In genomic region chr2:122483787-122484186, GRCm38 (mm10) we compare ENCODE assay signal across 10 mouse cellular contexts. TPM values are rescaled to one million over a fixed set of nuclear protein-coding genes. Genes with fewer than 3 reads are reported as not detected.
"Had no signal": no experiment of that assay in that cellular context is flagged by ENCODE, and none has a peak within 500 bp of the region (broad histone marks: within the 10 kb centered on the region; RNA-seq: fewer than 3 reads in every experiment).

No protein-coding gene starts in this region.

RNA-seq across cellular contexts. Expression of gene Gm14085, which starts 1.0 kb away (rescaled TPM):
- total RNA-seq: hindbrain, postnatal 0 days; layer of hippocampus, adult 18-20 months; layer of hippocampus, adult 2 months; layer of hippocampus, postnatal 10 days; layer of hippocampus, postnatal 14 days; layer of hippocampus, postnatal 25 days; layer of hippocampus, postnatal 36 days; left cerebral cortex, adult 18-20 months; left cerebral cortex, adult 2 months; left cerebral cortex, adult 8-10 months had no signal

RNA-seq across cellular contexts. Expression of gene Slc28a2, which starts 57.5 kb away (rescaled TPM):
- total RNA-seq: layer of hippocampus, postnatal 14 days; layer of hippocampus, postnatal 36 days had no signal
